Mouse (Mus musculus): ENCODE measurements around the gene Atrnl1. TPM values are rescaled to one million over a fixed set of nuclear protein-coding genes. Genes with fewer than 3 reads are reported as not detected.
"Not testable (repeated sequence)": the region's sequence is repeated elsewhere in the genome, so short reads cannot be mapped to it uniquely, and the experiment has no call there.

The Atrnl1 gene
- polyA plus RNA-seq, 1 experiment from 2014 or later, result 4.0 TPM

DNA sequence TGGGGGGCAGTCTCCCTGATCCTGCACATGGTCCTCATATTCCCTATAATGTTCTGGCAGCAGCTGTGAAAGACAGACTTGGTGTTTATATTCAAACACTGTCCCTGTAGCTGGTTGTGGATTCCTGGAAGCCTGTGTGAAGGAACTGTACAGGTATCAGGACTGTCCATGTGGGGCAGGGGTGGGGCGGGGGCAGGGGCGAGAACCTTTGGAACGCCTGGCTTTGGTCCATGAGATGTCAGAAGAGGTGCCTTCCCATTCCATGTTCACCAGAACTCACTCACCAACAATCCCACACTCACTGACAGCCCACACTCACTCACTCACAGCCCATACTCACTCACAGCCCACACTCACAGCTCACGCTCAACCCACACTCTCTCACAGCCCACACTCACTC is 266.5 kb downstream of the Atrnl1 start:
- no peak overlapping the region for H3K27ac ChIP-seq
- 0 out of 2 replicates have a peak, but pooled peaks cover 5% of the 10 kb centered on the region for H3K4me1 ChIP-seq
- H3K36me3 ChIP-seq (replicated peaks), result no peaks in the 10 kb centered on the region
- 0 out of 2 replicates have a peak, but pooled peaks cover 4% of the 10 kb centered on the region for H3K9me3 ChIP-seq
- no peak for DNase-seq (ENCODE audit: extremely low spot score, low spot score)
- 92% methylated on average over 4 of the region's 4 CpGs for WGBS
- no peak overlapping the region for H3K4me3 ChIP-seq
- no peaks in the 10 kb centered on the region for H3K27me3 ChIP-seq (ENCODE audit: poor library complexity, severe bottlenecking)

DNA sequence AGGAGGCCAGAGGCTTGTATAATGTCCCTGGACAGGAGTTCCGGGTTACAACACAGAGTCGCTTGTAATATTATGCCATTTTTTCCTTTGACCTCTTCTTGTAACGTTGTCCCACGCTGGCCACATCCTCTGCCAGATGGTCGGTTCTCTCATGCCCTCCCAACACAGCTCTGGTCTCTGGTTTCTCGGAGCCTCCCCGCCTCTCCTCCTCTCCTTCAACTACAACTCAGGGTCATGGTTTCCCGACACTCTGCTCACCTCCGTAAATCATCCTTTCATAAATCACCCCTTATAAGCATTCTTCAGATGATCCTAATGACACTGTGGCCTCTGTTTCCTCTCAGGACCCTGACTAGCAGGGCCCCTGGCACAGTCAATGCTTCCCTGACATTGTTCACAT is 267.7 kb downstream of the Atrnl1 start:
- H3K36me3 ChIP-seq (replicated peaks), result no peaks in the 10 kb centered on the region
- 0 out of 2 replicates have a peak, but pooled peaks cover 5% of the 10 kb centered on the region for H3K4me1 ChIP-seq
- DNase-seq (ENCODE audit: extremely low spot score, low spot score), result no peak
- no peak overlapping the region for H3K27ac ChIP-seq
- H3K27me3 ChIP-seq (ENCODE audit: poor library complexity, severe bottlenecking), result no peaks in the 10 kb centered on the region
- WGBS, result 89% methylated on average over 9 of the region's 9 CpGs
- H3K4me3 ChIP-seq, result no peak overlapping the region
- H3K9me3 ChIP-seq, result 0 out of 2 replicates have a peak, but pooled peaks cover 4% of the 10 kb centered on the region

DNA sequence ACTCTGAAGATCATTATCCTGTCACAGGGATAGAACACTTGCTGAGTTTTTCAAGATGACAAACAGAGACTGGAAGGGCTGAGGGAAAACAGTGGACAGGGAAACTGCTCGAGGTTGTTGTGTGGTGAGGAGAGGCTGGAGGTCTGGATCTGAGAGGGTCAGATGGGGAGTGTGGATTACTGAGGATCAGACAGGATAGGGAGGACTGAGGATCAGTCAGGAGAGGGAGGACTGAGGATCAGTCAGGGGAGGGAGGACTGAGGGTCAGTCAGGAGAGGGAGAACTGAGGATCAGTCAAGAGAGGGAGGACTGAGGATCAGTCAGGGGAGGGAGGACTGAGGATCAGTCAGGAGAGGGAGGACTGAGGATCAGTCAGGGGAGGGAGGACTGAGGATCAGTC is 269.0 kb downstream of the Atrnl1 start:
- H3K9me3 ChIP-seq; DNase-seq (ENCODE audit: extremely low spot score, low spot score); H3K4me3 ChIP-seq; H3K27me3 ChIP-seq (ENCODE audit: poor library complexity, severe bottlenecking); H3K27ac ChIP-seq; H3K4me1 ChIP-seq; H3K36me3 ChIP-seq (replicated peaks): not testable (repeated sequence)
- WGBS, result 79% methylated on average over 1 of the region's 1 CpGs

DNA sequence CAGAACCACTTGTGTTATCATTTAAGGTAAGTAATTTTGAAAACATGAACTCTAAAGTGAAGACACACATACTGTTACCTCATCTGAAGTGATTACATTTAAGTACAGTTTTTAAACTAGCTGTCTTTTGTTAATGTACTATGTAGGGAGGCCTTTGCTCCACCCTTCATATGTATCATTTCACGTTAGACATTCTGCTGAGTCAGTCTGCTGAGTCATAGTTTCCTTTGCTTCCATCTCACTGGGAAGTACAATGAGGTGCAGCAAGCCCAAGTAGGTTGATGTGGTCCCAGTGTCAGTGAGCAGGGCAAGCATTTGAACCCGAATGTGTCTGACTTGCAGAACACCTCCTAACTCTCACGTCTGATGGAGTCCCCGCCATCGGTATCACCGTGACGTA is 271.1 kb downstream of the Atrnl1 start:
- Histone ChIP-seq H3K4me3 (no peak overlapping the region), H3K36me3 (replicated peaks) (no peaks in the 10 kb centered on the region), H3K4me1 (peaks cover 4% of the 10 kb centered on the region), H3K27ac (no peak overlapping the region), H3K27me3 (ENCODE audit: poor library complexity, severe bottlenecking) (no peaks in the 10 kb centered on the region), H3K9me3 (no peaks in the 10 kb centered on the region)
- WGBS, result 93% methylated on average over 7 of the region's 7 CpGs
- no peak for DNase-seq (ENCODE audit: extremely low spot score, low spot score)

DNA sequence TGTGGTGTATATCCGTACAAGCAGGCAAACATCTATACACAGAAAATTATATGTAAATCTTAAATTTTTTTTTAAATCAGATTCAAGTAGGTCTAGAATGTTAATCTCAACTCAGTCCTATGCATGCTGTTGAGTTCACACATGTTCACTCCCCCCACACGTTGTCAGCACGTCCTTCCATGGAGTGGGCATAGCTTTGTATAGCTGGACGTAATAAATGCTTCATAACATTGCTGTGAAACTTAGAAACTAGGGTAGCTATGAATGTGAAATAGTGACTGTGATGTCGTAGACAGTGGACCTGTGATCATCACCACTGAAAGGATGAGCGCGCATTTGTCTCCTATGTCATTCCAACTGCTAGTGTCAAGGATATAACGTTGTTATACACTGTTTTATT is 278.0 kb downstream of the Atrnl1 start:
- Histone ChIP-seq H3K9me3 (no peaks in the 10 kb centered on the region), H3K4me3 (no peak overlapping the region), H3K27me3 (ENCODE audit: poor library complexity, severe bottlenecking) (no peaks in the 10 kb centered on the region), H3K36me3 (replicated peaks) (no peaks in the 10 kb centered on the region), H3K4me1 (peaks cover 37% of the 10 kb centered on the region), H3K27ac (no peak overlapping the region)
- WGBS, result 92% methylated on average over 8 of the region's 8 CpGs
- no peak for DNase-seq (ENCODE audit: extremely low spot score, low spot score)

DNA sequence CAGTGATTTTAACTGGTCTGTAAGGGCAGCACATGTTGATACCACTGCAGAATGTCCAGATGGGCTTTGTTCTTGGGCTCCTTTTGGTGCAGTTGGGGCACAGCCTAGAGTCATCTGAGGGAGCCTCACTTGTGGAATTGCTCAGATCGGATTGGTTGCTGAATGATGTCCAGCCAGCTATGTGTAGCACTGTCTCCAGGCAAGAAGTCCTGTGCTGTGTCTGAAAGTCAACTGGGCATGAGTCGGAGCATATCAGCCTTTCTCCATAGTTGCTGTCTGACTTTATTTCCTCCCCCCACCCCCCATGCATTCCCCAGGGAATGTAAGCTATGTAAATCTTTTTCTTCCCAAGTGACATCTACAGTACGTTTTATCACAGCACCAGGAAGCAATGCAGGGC is 278.9 kb downstream of the Atrnl1 start:
- 71% methylated on average over 3 of the region's 3 CpGs for WGBS
- H3K9me3 ChIP-seq, result no peaks in the 10 kb centered on the region

DNA sequence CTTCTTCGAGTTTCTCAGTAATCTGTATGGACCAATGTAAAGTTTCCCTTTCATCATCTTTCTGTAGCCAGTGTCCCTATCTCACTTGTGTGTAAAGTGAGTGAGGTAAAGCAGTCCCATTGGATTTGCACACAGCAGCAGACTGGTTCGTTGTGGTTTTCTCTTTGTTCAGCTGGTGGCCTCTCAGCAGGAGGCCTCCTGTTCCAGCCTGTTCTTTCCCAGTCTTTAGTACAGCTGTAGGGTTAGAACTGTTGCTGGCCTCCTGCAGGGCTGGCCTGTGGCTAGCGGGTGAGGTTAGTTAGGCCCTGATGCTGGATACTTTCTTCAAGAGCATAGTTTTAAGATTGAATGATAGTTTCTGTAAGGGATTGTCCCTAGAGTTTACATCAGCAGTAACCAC is 280.1 kb downstream of the Atrnl1 start:
- peak; percentile 32 for DNase-seq (ENCODE audit: extremely low spot score, low spot score)
- peaks cover 37% of the 10 kb centered on the region for H3K4me1 ChIP-seq
- WGBS, result 27% methylated on average over 3 of the region's 3 CpGs
- H3K4me3 ChIP-seq, result no peak overlapping the region
- no peaks in the 10 kb centered on the region for H3K36me3 ChIP-seq (replicated peaks)
- peak overlapping the region; percentile 35; the same call in 1 of the 2 replicates for H3K27ac ChIP-seq
- H3K9me3 ChIP-seq, result no peaks in the 10 kb centered on the region
- no peaks in the 10 kb centered on the region for H3K27me3 ChIP-seq (ENCODE audit: poor library complexity, severe bottlenecking)

More for the DNA sequence above, 278.9 kb downstream of the Atrnl1 start:
- Histone ChIP-seq H3K27me3 (ENCODE audit: poor library complexity, severe bottlenecking) (no peaks in the 10 kb centered on the region), H3K27ac (0 out of 2 replicates have a peak overlapping the region, but pooled peaks have one; percentile 2), H3K4me3 (no peak overlapping the region), H3K4me1 (peaks cover 37% of the 10 kb centered on the region), H3K36me3 (replicated peaks) (no peaks in the 10 kb centered on the region)
- no peak for DNase-seq (ENCODE audit: extremely low spot score, low spot score)

DNA sequence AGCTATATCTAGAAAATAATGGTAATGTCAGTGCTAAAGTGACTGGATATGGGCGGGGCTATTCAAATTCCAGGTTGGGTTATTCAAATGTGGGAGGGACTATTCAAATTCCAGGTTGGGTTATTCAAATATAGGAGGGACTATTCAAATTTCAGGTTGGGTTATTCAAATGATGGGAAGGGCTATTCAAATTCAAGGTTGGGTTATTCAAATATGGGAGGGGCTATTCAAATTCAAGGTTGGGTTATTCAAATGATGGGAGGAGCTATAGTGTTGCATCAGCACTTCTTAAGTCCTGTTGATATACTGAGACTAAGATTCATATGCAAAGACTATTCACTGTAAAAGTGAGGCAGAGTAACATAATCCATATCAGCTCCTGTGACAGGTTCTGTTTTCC is 283.4 kb downstream of the Atrnl1 start:
- no peaks in the 10 kb centered on the region for H3K27me3 ChIP-seq (ENCODE audit: poor library complexity, severe bottlenecking)
- no peaks in the 10 kb centered on the region for H3K36me3 ChIP-seq (replicated peaks)
- no peaks in the 10 kb centered on the region for H3K9me3 ChIP-seq
- 40% methylated on average over 1 of the region's 1 CpGs for WGBS
- H3K4me1 ChIP-seq, result peaks cover 21% of the 10 kb centered on the region
- H3K4me3 ChIP-seq, result no peak overlapping the region
- no peak for DNase-seq (ENCODE audit: extremely low spot score, low spot score)
- H3K27ac ChIP-seq, result no peak overlapping the region

DNA sequence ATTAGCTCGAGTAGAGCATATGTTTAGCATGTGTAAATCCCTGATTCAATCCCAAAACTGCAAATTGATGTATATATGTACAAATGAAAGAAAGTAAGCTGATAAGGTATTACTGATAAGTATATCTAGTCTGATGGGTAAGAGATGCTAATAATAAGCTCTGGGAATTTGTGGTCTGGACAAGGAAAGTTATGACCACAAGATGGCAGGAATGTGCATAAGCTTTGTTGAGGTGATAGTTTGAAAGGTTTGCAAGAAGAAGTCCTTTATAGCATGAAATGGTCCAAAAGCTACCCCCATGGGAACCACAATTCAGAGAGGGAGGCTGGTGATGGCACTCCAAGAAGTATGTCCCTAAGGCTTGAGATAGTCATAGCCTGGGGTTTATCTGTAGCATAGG is 289.2 kb downstream of the Atrnl1 start:
- 84% methylated on average over 1 of the region's 1 CpGs for WGBS
- no peak overlapping the region for H3K27ac ChIP-seq
- no peaks in the 10 kb centered on the region for H3K4me1 ChIP-seq
- no peak overlapping the region for H3K4me3 ChIP-seq
- H3K9me3 ChIP-seq, result no peaks in the 10 kb centered on the region
- no peak for DNase-seq (ENCODE audit: extremely low spot score, low spot score)
- H3K36me3 ChIP-seq (replicated peaks), result no peaks in the 10 kb centered on the region
- no peaks in the 10 kb centered on the region for H3K27me3 ChIP-seq (ENCODE audit: poor library complexity, severe bottlenecking)

DNA sequence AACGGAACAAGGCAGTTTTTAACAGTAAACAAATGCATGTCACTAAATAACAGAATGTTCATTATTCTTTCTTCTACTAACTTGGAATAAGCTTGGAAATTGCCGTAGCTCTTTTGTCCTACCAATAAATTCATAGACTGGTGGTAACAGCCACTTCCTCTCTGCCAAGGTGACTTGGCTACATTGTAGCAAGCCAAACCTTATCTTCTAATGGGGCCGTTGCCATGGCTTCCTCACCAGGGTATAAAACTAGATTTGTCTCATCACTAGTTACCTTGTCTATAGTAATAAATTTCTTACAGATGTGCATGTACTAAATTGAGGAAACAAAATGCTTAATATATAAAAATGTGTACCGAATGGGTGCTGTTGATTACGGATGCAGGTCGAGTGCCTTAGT is 298.6 kb downstream of the Atrnl1 start:
- no peaks in the 10 kb centered on the region for H3K9me3 ChIP-seq
- H3K4me1 ChIP-seq, result peaks cover 7% of the 10 kb centered on the region
- DNase-seq (ENCODE audit: extremely low spot score, low spot score), result no peak
- no peaks in the 10 kb centered on the region for H3K36me3 ChIP-seq (replicated peaks)
- no peaks in the 10 kb centered on the region for H3K27me3 ChIP-seq (ENCODE audit: poor library complexity, severe bottlenecking)
- H3K27ac ChIP-seq, result no peak overlapping the region
- no peak overlapping the region for H3K4me3 ChIP-seq
- WGBS, result 92% methylated on average over 6 of the region's 6 CpGs

DNA sequence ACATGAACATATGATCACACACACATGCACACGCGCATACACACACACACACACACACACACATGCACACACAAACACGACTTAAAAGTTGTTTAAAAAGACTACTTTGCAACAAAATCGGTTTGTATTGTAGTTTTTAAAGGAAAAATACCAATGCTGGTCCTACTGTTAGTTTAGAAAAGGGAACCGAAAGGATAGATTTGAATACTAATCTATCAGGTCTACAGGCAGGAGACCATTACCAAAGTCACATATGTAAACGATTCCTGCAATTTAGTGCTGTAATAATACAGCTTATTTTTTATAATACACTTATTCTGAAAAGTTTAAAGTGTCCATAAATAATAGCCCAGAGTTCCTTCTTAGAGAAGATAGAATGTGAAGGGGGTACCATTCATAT is 299.8 kb downstream of the Atrnl1 start:
- Histone ChIP-seq H3K4me1 (peaks cover 7% of the 10 kb centered on the region), H3K36me3 (replicated peaks) (no peaks in the 10 kb centered on the region), H3K27me3 (ENCODE audit: poor library complexity, severe bottlenecking) (no peaks in the 10 kb centered on the region), H3K27ac (no peak overlapping the region), H3K4me3 (no peak overlapping the region), H3K9me3 (no peaks in the 10 kb centered on the region)
- DNase-seq (ENCODE audit: extremely low spot score, low spot score), result no peak
- WGBS, result 86% methylated on average over 6 of the region's 6 CpGs

DNA sequence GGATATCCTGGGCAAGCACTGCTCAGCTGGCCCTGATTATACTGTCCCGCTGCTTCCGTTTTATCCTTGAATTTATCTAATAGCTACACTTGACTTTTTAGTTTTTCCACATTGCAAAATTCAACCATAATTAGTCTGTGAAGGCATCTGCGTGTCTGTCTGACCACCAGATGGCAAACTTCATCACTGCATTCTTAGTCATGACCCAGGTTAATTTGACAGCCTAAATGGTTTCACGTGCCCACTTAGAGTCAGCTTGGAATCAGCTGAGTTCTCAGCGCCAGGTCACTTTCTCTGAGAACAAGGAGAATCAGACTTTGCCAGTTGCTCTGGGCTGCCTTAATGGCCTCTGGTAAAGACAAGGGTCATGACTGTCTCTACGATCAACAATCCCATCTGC is 305.5 kb downstream of the Atrnl1 start:
- Histone ChIP-seq H3K27ac (no peak overlapping the region), H3K36me3 (replicated peaks) (peaks cover 6% of the 10 kb centered on the region; the same call in 1 of the 2 replicates), H3K27me3 (ENCODE audit: poor library complexity, severe bottlenecking) (no peaks in the 10 kb centered on the region), H3K4me1 (0 out of 2 replicates have a peak, but pooled peaks cover 4% of the 10 kb centered on the region), H3K4me3 (no peak overlapping the region), H3K9me3 (peaks cover 5% of the 10 kb centered on the region)
- 71% methylated on average over 6 of the region's 6 CpGs for WGBS
- no peak for DNase-seq (ENCODE audit: extremely low spot score, low spot score)

DNA sequence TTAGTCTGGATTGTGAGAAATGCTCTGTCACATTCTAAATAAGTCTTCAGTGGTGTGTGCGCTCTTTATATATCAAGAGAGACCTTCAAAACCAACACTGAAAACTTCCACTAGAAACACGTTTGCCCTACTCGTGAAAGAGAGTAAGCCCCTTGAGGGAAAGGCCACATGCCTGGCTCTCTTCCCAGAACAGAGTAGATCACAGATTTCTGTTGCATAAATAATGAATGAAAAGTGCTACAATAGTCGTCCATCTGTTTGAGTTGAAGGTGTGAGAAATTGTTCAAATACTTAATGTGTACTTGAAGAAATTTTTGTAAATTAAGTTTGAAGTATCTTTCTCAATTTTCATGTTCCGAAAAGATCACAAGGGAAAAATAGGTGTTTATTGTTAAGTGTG is 312.2 kb downstream of the Atrnl1 start:
- peaks cover 5% of the 10 kb centered on the region for H3K9me3 ChIP-seq
- no peaks in the 10 kb centered on the region for H3K27me3 ChIP-seq (ENCODE audit: poor library complexity, severe bottlenecking)
- no peak for DNase-seq (ENCODE audit: extremely low spot score, low spot score)
- no peak overlapping the region for H3K4me3 ChIP-seq
- peaks cover 32% of the 10 kb centered on the region for H3K4me1 ChIP-seq
- H3K27ac ChIP-seq, result no peak overlapping the region
- peaks cover 6% of the 10 kb centered on the region; the same call in 1 of the 2 replicates for H3K36me3 ChIP-seq (replicated peaks)
- 89% methylated on average over 5 of the region's 5 CpGs for WGBS

DNA sequence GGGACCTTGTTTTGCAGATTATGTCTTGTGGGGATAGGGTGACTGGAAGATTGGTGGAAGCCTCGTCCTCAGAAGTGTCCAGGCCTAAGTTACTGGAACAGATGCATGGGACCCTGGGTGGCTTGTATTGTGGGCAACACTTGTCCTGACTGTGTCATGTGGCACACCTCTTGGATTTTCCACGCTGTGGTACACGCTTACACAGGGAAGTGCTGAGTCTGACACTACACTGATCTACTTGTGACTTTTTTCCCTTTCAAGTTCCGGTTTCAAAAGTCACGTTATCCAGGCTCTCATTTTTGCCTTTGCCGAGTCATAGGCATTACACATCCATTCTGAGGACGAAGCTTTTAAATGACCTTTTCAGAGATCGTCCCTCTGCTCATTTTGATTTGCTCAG is 314.0 kb downstream of the Atrnl1 start:
- no peak for DNase-seq (ENCODE audit: extremely low spot score, low spot score)
- Histone ChIP-seq H3K36me3 (replicated peaks) (peaks cover 6% of the 10 kb centered on the region; the same call in 1 of the 2 replicates), H3K9me3 (peaks cover 5% of the 10 kb centered on the region), H3K4me1 (peaks cover 35% of the 10 kb centered on the region), H3K4me3 (no peak overlapping the region), H3K27ac (no peak overlapping the region), H3K27me3 (ENCODE audit: poor library complexity, severe bottlenecking) (no peaks in the 10 kb centered on the region)
- WGBS, result 75% methylated on average over 8 of the region's 8 CpGs

Measured in forebrain, embryonic 10.5 days (tissue).